Mouse (Mus musculus) neural tube, embryonic 13.5 days (tissue): ENCODE results near the gene Sgsm1. TPM values are rescaled to one million over a fixed set of nuclear protein-coding genes. Genes with fewer than 3 reads are reported as not detected.
"Not testable (repeated sequence)": the region's sequence is repeated elsewhere in the genome, so short reads cannot be mapped to it uniquely, and the experiment has no call there.

Source experiments
- ATAC-seq: fragments of 200-750 bp; cut with Nextera tagmentation; 2 replicates; pipeline ENCODE4 v1.8.0; 2017; ENCODE audit warnings: low read depth, mild to moderate bottlenecking, moderate TSS enrichment, moderate library complexity
- H3K27ac ChIP-seq: fragments of 300-500 bp; sonication (generic); replicated peaks from 2 replicates; pipeline ENCODE4 v1.5.1; 2015; ENCODE audit warnings: moderate library complexity, mild to moderate bottlenecking, inconsistent platforms
- H3K27me3 ChIP-seq: fragments of 300-500 bp; sonication (generic); 2 replicates; pipeline ENCODE4 v1.6.1; 2015; ENCODE audit warnings: mild to moderate bottlenecking, inconsistent platforms
- H3K36me3 ChIP-seq: fragments of 300-500 bp; sonication (generic); 2 replicates; pipeline ENCODE4 v1.6.1; 2015; ENCODE audit warnings: mild to moderate bottlenecking, inconsistent platforms
- H3K4me1 ChIP-seq: fragments of 300-500 bp; sonication (generic); replicated peaks from 2 replicates; pipeline ENCODE4 v1.6.1; 2015; ENCODE audit warnings: inconsistent platforms
- H3K4me2 ChIP-seq: fragments of 300-500 bp; sonication (generic); 2 replicates; pipeline ENCODE4 v1.6.1; 2015; ENCODE audit warnings: inconsistent platforms, mild to moderate bottlenecking, moderate library complexity
- H3K4me3 ChIP-seq: fragments of 300-500 bp; sonication (generic); 2 replicates; pipeline ENCODE4 v1.5.1; 2015; ENCODE audit warnings: mild to moderate bottlenecking, inconsistent platforms
- H3K9ac ChIP-seq: fragments of 300-500 bp; sonication (generic); 2 replicates; pipeline ENCODE4 v1.6.1; 2015; ENCODE audit warnings: moderate library complexity, mild to moderate bottlenecking, inconsistent platforms
- H3K9me3 ChIP-seq: fragments of 300-500 bp; sonication (generic); 2 replicates; pipeline ENCODE4 v1.6.1; 2016; ENCODE audit warnings: inconsistent platforms
- WGBS: fragments of 180-500 bp; shearing (Covaris S2); methylation state at CpG from one replicate; pipeline ENCODE4 v1.1.7; 2015; 5-methylcytosine and 5-hydroxymethylcytosine counted together
- polyA plus RNA-seq: library from polyadenylated mRNA; unstranded; fragments of >200 nt; fragmentation: Nextera tagmentation; extraction: Ambion mirVana; gene quantifications from 2 replicates; pipeline ENCODE4 v1.2.1, GENCODE M21; 2015

The Sgsm1 gene
- polyA plus RNA-seq: 13.0 and 16.5 TPM in 2 replicates

GRCm38 (mm10) chr5:113310377-113311003, at the start of gene Sgsm1:
Gene Sgsm1, minus strand, starts transcription at chr5:113310786.
- Histone ChIP-seq H3K36me3 (no peaks in the 10 kb centered on the region), H3K27me3 (0 out of 2 replicates have a peak, but pooled peaks cover 5% of the 10 kb centered on the region), H3K4me3 (peak within 1 kb of the TSS; percentile 74), H3K9me3 (0 out of 2 replicates have a peak, but pooled peaks cover 5% of the 10 kb centered on the region), H3K4me2 (peak within 1 kb of the TSS; percentile 78), H3K4me1 (peaks cover 56% of the 10 kb centered on the region), H3K9ac (peak within 1 kb of the TSS; percentile 94), H3K27ac (peak within 1 kb of the TSS; percentile 69; the same call in 1 of the 2 replicates)
- WGBS: 2% methylated on average over 52 of the region's 53 CpGs
- peak; percentile 67 for ATAC-seq

GRCm38 (mm10) chr5:113358833-113359232, 48.2 kb upstream of the Sgsm1 start:
- ATAC-seq: no peak
- H3K27me3 ChIP-seq: peaks cover 11% of the 10 kb centered on the region
- H3K27ac ChIP-seq: no peak overlapping the region

GRCm38 (mm10) chr5:113357656-113358055, 47.1 kb upstream of the Sgsm1 start:
- Histone ChIP-seq H3K36me3 (no peaks in the 10 kb centered on the region), H3K4me3 (no peak overlapping the region)
- WGBS: 47% methylated on average over 3 of the region's 3 CpGs

More at GRCm38 (mm10) chr5:113358833-113359232, 48.2 kb upstream of the Sgsm1 start:
- peaks cover 28% of the 10 kb centered on the region for H3K4me1 ChIP-seq
- no peaks in the 10 kb centered on the region for H3K9me3 ChIP-seq
- H3K4me2 ChIP-seq: no peak overlapping the region
- H3K9ac ChIP-seq: no peak overlapping the region
- no peaks in the 10 kb centered on the region for H3K36me3 ChIP-seq
- 4% methylated on average over 11 of the region's 11 CpGs for WGBS
- no peak overlapping the region for H3K4me3 ChIP-seq

GRCm38 (mm10) chr5:113357186-113357585, 46.6 kb upstream of the Sgsm1 start, which contains the start of gene Aym1:
Gene Aym1, plus strand, starts transcription at chr5:113357294.
- Histone ChIP-seq H3K27me3 (peaks cover 19% of the 10 kb centered on the region), H3K36me3 (no peaks in the 10 kb centered on the region), H3K9me3 (no peaks in the 10 kb centered on the region), H3K4me2 (no peak within 1 kb of the TSS), H3K9ac (no peak within 1 kb of the TSS), H3K27ac (no peak within 1 kb of the TSS), H3K4me3 (no peak within 1 kb of the TSS), H3K4me1 (peaks cover 35% of the 10 kb centered on the region)
- no peak for ATAC-seq
- 32% methylated on average over 3 of the region's 6 CpGs for WGBS

More at GRCm38 (mm10) chr5:113357656-113358055, 47.1 kb upstream of the Sgsm1 start:
- ATAC-seq: no peak
- H3K27ac ChIP-seq: no peak overlapping the region
- no peak overlapping the region for H3K9ac ChIP-seq
- H3K9me3 ChIP-seq: no peaks in the 10 kb centered on the region
- H3K27me3 ChIP-seq: peaks cover 19% of the 10 kb centered on the region
- peaks cover 31% of the 10 kb centered on the region for H3K4me1 ChIP-seq
- H3K4me2 ChIP-seq: no peak overlapping the region

- Histone ChIP-seq H3K36me3 (no peaks in the 10 kb centered on the region), H3K27ac (no peak overlapping the region), H3K4me1 (peaks cover 52% of the 10 kb centered on the region), H3K9me3 (no peaks in the 10 kb centered on the region), H3K27me3 (peaks cover 33% of the 10 kb centered on the region), H3K9ac (no peak overlapping the region), H3K4me2 (no peak overlapping the region), H3K4me3 (no peak overlapping the region)
- ATAC-seq: no peak
- WGBS: 56% methylated on average over 16 of the region's 16 CpGs
Observed at GRCm38 (mm10) chr5:113354311-113354710, 43.7 kb upstream of the Sgsm1 start.

GRCm38 (mm10) chr5:113352636-113353035, 42.0 kb upstream of the Sgsm1 start:
- peaks cover 50% of the 10 kb centered on the region for H3K27me3 ChIP-seq
- no peaks in the 10 kb centered on the region for H3K36me3 ChIP-seq
- no peak for ATAC-seq
- H3K4me1 ChIP-seq: peaks cover 57% of the 10 kb centered on the region
- H3K4me2 ChIP-seq: no peak overlapping the region
- no peak overlapping the region for H3K27ac ChIP-seq
- WGBS: 69% methylated on average over 6 of the region's 6 CpGs
- H3K4me3 ChIP-seq: no peak overlapping the region
- no peaks in the 10 kb centered on the region for H3K9me3 ChIP-seq
- H3K9ac ChIP-seq: no peak overlapping the region

- Histone ChIP-seq H3K9me3 (no peaks in the 10 kb centered on the region), H3K4me1 (peaks cover 52% of the 10 kb centered on the region), H3K9ac (no peak overlapping the region), H3K27me3 (peaks cover 58% of the 10 kb centered on the region), H3K36me3 (no peaks in the 10 kb centered on the region), H3K27ac (no peak overlapping the region), H3K4me3 (no peak overlapping the region), H3K4me2 (no peak overlapping the region)
- WGBS: 44% methylated on average over 3 of the region's 3 CpGs
- ATAC-seq: no peak
Observed at GRCm38 (mm10) chr5:113351768-113352167, 41.2 kb upstream of the Sgsm1 start.

- Histone ChIP-seq H3K27ac (no peak overlapping the region), H3K27me3 (peaks cover 78% of the 10 kb centered on the region), H3K4me1 (peaks cover 54% of the 10 kb centered on the region)
Observed at GRCm38 (mm10) chr5:113349810-113350209, 39.2 kb upstream of the Sgsm1 start.

GRCm38 (mm10) chr5:113349226-113349625, 38.6 kb upstream of the Sgsm1 start:
- Histone ChIP-seq H3K9ac (no peak overlapping the region), H3K27ac (no peak overlapping the region), H3K36me3 (no peaks in the 10 kb centered on the region), H3K27me3 (peaks cover 81% of the 10 kb centered on the region), H3K9me3 (no peaks in the 10 kb centered on the region), H3K4me2 (no peak overlapping the region), H3K4me3 (no peak overlapping the region), H3K4me1 (peaks cover 54% of the 10 kb centered on the region)
- 6% methylated on average over 7 of the region's 7 CpGs for WGBS
- ATAC-seq: no peak

More at GRCm38 (mm10) chr5:113349810-113350209, 39.2 kb upstream of the Sgsm1 start:
- no peak overlapping the region for H3K9ac ChIP-seq
- no peak overlapping the region for H3K4me3 ChIP-seq
- WGBS: 4% methylated on average over 7 of the region's 7 CpGs
- no peak overlapping the region for H3K4me2 ChIP-seq
- no peaks in the 10 kb centered on the region for H3K36me3 ChIP-seq
- no peaks in the 10 kb centered on the region for H3K9me3 ChIP-seq
- ATAC-seq: no peak

- H3K9ac ChIP-seq: no peak overlapping the region
- WGBS: 9% methylated on average over 13 of the region's 13 CpGs
- H3K36me3 ChIP-seq: no peaks in the 10 kb centered on the region
- H3K4me3 ChIP-seq: no peak overlapping the region
- no peaks in the 10 kb centered on the region for H3K9me3 ChIP-seq
- no peak overlapping the region for H3K4me2 ChIP-seq
- ATAC-seq: peak; percentile 47
- peaks cover 81% of the 10 kb centered on the region for H3K27me3 ChIP-seq
- no peak overlapping the region for H3K27ac ChIP-seq
- peaks cover 54% of the 10 kb centered on the region for H3K4me1 ChIP-seq
Observed at GRCm38 (mm10) chr5:113348597-113348996, 38.0 kb upstream of the Sgsm1 start.

GRCm38 (mm10) chr5:113347593-113347992, 37.0 kb upstream of the Sgsm1 start:
- no peak overlapping the region for H3K4me3 ChIP-seq
- peaks cover 51% of the 10 kb centered on the region for H3K4me1 ChIP-seq
- peaks cover 76% of the 10 kb centered on the region for H3K27me3 ChIP-seq
- H3K27ac ChIP-seq: no peak overlapping the region
- no peak overlapping the region for H3K9ac ChIP-seq
- no peaks in the 10 kb centered on the region for H3K36me3 ChIP-seq
- H3K4me2 ChIP-seq: no peak overlapping the region
- ATAC-seq: no peak
- WGBS: 27% methylated on average over 12 of the region's 12 CpGs
- H3K9me3 ChIP-seq: no peaks in the 10 kb centered on the region

- H3K27ac ChIP-seq, H3K9ac ChIP-seq, ATAC-seq, H3K36me3 ChIP-seq, H3K4me3 ChIP-seq, H3K9me3 ChIP-seq, H3K4me2 ChIP-seq: not testable (repeated sequence)
- H3K27me3 ChIP-seq: peaks cover 78% of the 10 kb centered on the region
- 39% methylated on average over 6 of the region's 6 CpGs for WGBS
- H3K4me1 ChIP-seq: peaks cover 41% of the 10 kb centered on the region
Observed at GRCm38 (mm10) chr5:113346651-113347050, 36.1 kb upstream of the Sgsm1 start.

GRCm38 (mm10) chr5:113345781-113346180, 35.2 kb upstream of the Sgsm1 start:
- H3K9me3 ChIP-seq: no peaks in the 10 kb centered on the region
- ATAC-seq: no peak
- peaks cover 78% of the 10 kb centered on the region for H3K27me3 ChIP-seq
- 5% methylated on average over 11 of the region's 11 CpGs for WGBS
- no peak overlapping the region for H3K9ac ChIP-seq
- H3K4me3 ChIP-seq: no peak overlapping the region
- no peaks in the 10 kb centered on the region for H3K36me3 ChIP-seq
- no peak overlapping the region for H3K27ac ChIP-seq
- H3K4me2 ChIP-seq: no peak overlapping the region
- peaks cover 41% of the 10 kb centered on the region for H3K4me1 ChIP-seq
